Mouse (Mus musculus): ENCODE data around the gene Rhoh.

GRCm38 (mm10) chr5:65937011-65937726, 76.2 kb downstream of the Rhoh start:
- no peak for TF ChIP-seq GATA1 (IDR thresholded peaks at IDR 0.05; ENCODE audit: borderline replicate concordance, low read length)
- TF ChIP-seq FLI1 (IDR thresholded peaks at IDR 0.05; ENCODE audit: low read length), result no peak
